Mouse (Mus musculus) myocyte (in vitro differentiated cells): ENCODE results near the gene Syt13. TPM values are rescaled to one million over a fixed set of nuclear protein-coding genes. Genes with fewer than 3 reads are reported as not detected.
A peak's percentile ranks its signal among the peaks of the same experiment; 100 is the strongest.

Experiments
- H3K27me3 ChIP-seq: one replicate; pipeline ENCODE4 v1.6.1; 2011; ENCODE audit not compliant: control insufficient read depth, insufficient read depth, insufficient read length
- H3K36me3 ChIP-seq: one replicate; pipeline ENCODE4 v1.6.1; 2011; ENCODE audit not compliant: control insufficient read depth, insufficient read depth
- H3K4me2 ChIP-seq: one replicate; pipeline ENCODE4 v1.6.1; 2011; ENCODE audit warnings: low read depth, control low read depth
- H3K4me3 ChIP-seq: one replicate; pipeline ENCODE4 v1.5.1; 2011; ENCODE audit warnings: mild to moderate bottlenecking, control low read depth, moderate library complexity
- H3K79me2 ChIP-seq: one replicate; pipeline ENCODE4 v1.6.1; 2011; ENCODE audit not compliant: control insufficient read depth, insufficient read depth
- H3ac ChIP-seq: one replicate; pipeline ENCODE4 v1.6.1; 2011; ENCODE audit not compliant: control insufficient read depth, insufficient read length
- CEBPB ChIP-seq: IDR thresholded peaks from 2 replicates; pipeline ENCODE4 v1.6.1; 2011; ENCODE audit warnings: mild to moderate bottlenecking, moderate library complexity; ENCODE audit not compliant: poor library complexity, insufficient read depth, severe bottlenecking
- E2F4 ChIP-seq: IDR thresholded peaks from one replicate; pipeline ENCODE4 v1.6.1; 2011; ENCODE audit warnings: mild to moderate bottlenecking, control low read depth, moderate library complexity; ENCODE audit not compliant: insufficient read depth
- MAX ChIP-seq: IDR thresholded peaks from one replicate; pipeline ENCODE4 v1.6.1; 2011; ENCODE audit warnings: low read depth, mild to moderate bottlenecking, control low read depth
- MYOD1 ChIP-seq, 3 experiments: IDR thresholded peaks; one replicate each; pipeline ENCODE4 v1.6.1; 2011; ENCODE audit warnings: control low read depth in 2 of 3, low read depth in 2 of 3, mild to moderate bottlenecking in 2 of 3, moderate library complexity in 1 of 3; ENCODE audit not compliant: insufficient read length in 2 of 3, control insufficient read depth in 1 of 3
- MYOG ChIP-seq, 3 experiments: IDR thresholded peaks; one replicate each; pipeline ENCODE4 v1.6.1; 2011; ENCODE audit warnings: control low read depth in 2 of 3, low read depth in 2 of 3, mild to moderate bottlenecking in 2 of 3; ENCODE audit not compliant: insufficient read length in 2 of 3, control insufficient read depth in 1 of 3, insufficient read depth in 1 of 3
- POLR2A ChIP-seq: IDR thresholded peaks from one replicate; pipeline ENCODE4 v1.6.1; 2011; ENCODE audit warnings: low read depth, mild to moderate bottlenecking, control low read depth, moderate library complexity; ENCODE audit not compliant: insufficient read length
- POLR2AphosphoS2 ChIP-seq: IDR thresholded peaks from one replicate; pipeline ENCODE4 v1.6.1; 2011; ENCODE audit warnings: low read depth, control low read depth; ENCODE audit not compliant: insufficient read length
- REST ChIP-seq: IDR thresholded peaks from one replicate; pipeline ENCODE4 v1.6.1; 2011; ENCODE audit warnings: mild to moderate bottlenecking, control low read depth, moderate library complexity; ENCODE audit not compliant: insufficient read depth, insufficient read length
- SRF ChIP-seq: IDR thresholded peaks from one replicate; pipeline ENCODE4 v1.6.1; 2011; ENCODE audit warnings: low read depth; ENCODE audit not compliant: control insufficient read depth, insufficient read length
- TCF12 ChIP-seq: IDR thresholded peaks from one replicate; pipeline ENCODE4 v1.6.1; 2011; ENCODE audit warnings: mild to moderate bottlenecking, control low read depth; ENCODE audit not compliant: poor library complexity, insufficient read depth, severe bottlenecking
- TCF3 ChIP-seq: IDR thresholded peaks from one replicate; pipeline ENCODE4 v1.6.1; 2011; ENCODE audit warnings: low read depth, control low read depth; ENCODE audit not compliant: insufficient read length
- USF1 ChIP-seq: IDR thresholded peaks from one replicate; pipeline ENCODE4 v1.6.1; 2011; ENCODE audit warnings: low read depth, mild to moderate bottlenecking, control low read depth, moderate library complexity
- polyA plus RNA-seq: library from polyadenylated mRNA; unstranded; fragments of >200 nt; fragmentation: generic; extraction: Trizol; gene quantifications from one replicate; pipeline ENCODE4 v1.2.1, GENCODE M21; 2012; ENCODE audit warnings: missing spikeins

Syt13 gene
- polyA plus RNA-seq, 1 experiment = 49.7 TPM

DNA sequence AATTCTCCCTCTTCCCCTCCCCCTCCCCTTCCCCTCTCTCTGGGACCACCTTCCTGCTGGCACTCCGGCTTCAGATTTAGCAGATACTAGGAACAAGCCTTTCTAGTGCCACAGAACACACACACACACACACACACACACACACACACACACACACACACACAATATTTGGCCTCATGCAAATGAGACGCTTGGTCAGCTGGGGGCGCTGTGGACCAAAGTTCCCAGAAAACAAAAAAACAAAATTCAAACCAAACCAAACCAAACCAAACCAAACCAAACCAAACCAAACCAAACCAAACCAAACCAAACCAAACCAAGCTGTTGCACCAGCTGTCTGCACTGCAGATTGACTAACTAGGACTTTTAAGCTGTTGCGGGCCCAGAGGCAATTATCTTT is 4.5 kb upstream of the Syt13 start:
- Histone ChIP-seq H3ac (no peak overlapping the region), H3K79me2 (no peaks in the 10 kb centered on the region), H3K4me3 (no peak overlapping the region), H3K27me3 (no peaks in the 10 kb centered on the region), H3K4me2 (no peak overlapping the region), H3K36me3 (no peaks in the 10 kb centered on the region)
- TF ChIP-seq REST (no peak), USF1 (no peak), TCF12 (no peak), MAX (no peak), SRF (no peak), TCF3 (no peak), MYOD1 (IDR thresholded peaks at IDR 0.05; ENCODE audit: control insufficient read depth in 1 of 3, insufficient read length in 2 of 3, low read depth in 2 of 3) (no peak), POLR2A (no peak), CEBPB (no peak), E2F4 (no peak), POLR2AphosphoS2 (no peak), MYOG (IDR thresholded peaks at IDR 0.05; ENCODE audit: control insufficient read depth in 1 of 3, insufficient read depth in 1 of 3, insufficient read length in 2 of 3, low read depth in 2 of 3) (no peak)

GRCm38 (mm10) chr2:92912312-92912711 is 2.6 kb upstream of the Syt13 start:
- H3K4me3 ChIP-seq = no peak overlapping the region
- H3ac ChIP-seq = no peak overlapping the region
- peaks cover 17% of the 10 kb centered on the region for H3K79me2 ChIP-seq
- H3K27me3 ChIP-seq = no peaks in the 10 kb centered on the region
- no peak overlapping the region for H3K4me2 ChIP-seq
- TF ChIP-seq POLR2A = no peak
- TF ChIP-seq MYOD1 (IDR thresholded peaks at IDR 0.05; ENCODE audit: control insufficient read depth in 1 of 3, insufficient read length in 2 of 3, low read depth in 2 of 3) = peak in 1 of 3 experiments; percentile 20
- no peaks in the 10 kb centered on the region for H3K36me3 ChIP-seq

DNA sequence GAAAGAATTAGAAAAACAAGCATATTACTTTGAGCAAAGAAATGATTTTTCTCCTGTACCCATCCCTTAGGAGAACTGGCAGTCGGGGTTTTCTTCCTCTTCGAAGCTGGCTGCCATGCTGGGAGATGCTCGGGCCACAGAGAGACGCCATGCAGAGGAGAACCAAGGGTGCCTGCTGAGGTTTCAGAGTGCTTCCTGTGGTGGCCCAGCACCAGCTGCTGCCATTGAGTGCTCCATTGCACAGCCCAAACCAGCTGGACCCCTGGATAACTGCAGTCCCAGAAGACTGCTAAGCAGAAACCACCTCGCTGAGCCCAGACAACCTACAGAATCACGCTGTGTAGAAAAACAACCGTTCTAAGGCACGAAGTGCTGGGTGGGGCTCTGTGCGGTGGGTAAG is 1.6 kb upstream of the Syt13 start:
- Histone ChIP-seq H3K27me3 (no peaks in the 10 kb centered on the region), H3ac (no peak overlapping the region), H3K4me2 (no peak overlapping the region), H3K79me2 (peaks cover 25% of the 10 kb centered on the region), H3K4me3 (no peak overlapping the region), H3K36me3 (no peaks in the 10 kb centered on the region)
- TF ChIP-seq USF1 (no peak), POLR2A (no peak), REST (no peak), CEBPB (no peak), SRF (no peak), POLR2AphosphoS2 (no peak), MYOD1 (IDR thresholded peaks at IDR 0.05; ENCODE audit: control insufficient read depth in 1 of 3, insufficient read length in 2 of 3, low read depth in 2 of 3) (no peak), MYOG (IDR thresholded peaks at IDR 0.05; ENCODE audit: control insufficient read depth in 1 of 3, insufficient read depth in 1 of 3, insufficient read length in 2 of 3, low read depth in 2 of 3) (no peak), TCF12 (no peak), TCF3 (no peak), E2F4 (no peak), MAX (no peak)

GRCm38 (mm10) chr2:92915659-92916631 is 1.0 kb downstream of the Syt13 start:
- peak overlapping the region; percentile 65 for H3K4me2 ChIP-seq
- peaks cover 50% of the 10 kb centered on the region for H3K79me2 ChIP-seq
- peak in 2 of 3 experiments; percentile 45 to 78 for TF ChIP-seq MYOG (IDR thresholded peaks at IDR 0.05; ENCODE audit: control insufficient read depth in 1 of 3, insufficient read depth in 1 of 3, insufficient read length in 2 of 3, low read depth in 2 of 3)
- peak in 2 of 3 experiments; percentile 29 to 75 for TF ChIP-seq MYOD1 (IDR thresholded peaks at IDR 0.05; ENCODE audit: control insufficient read depth in 1 of 3, insufficient read length in 2 of 3, low read depth in 2 of 3)
- no peak for TF ChIP-seq TCF3
- TF ChIP-seq SRF = no peak
- TF ChIP-seq POLR2A = peak; percentile 28
- TF ChIP-seq POLR2AphosphoS2 = no peak
- no peak for TF ChIP-seq MAX
- peaks cover 12% of the 10 kb centered on the region for H3K36me3 ChIP-seq
- peak overlapping the region; percentile 55 for H3K4me3 ChIP-seq
- no peaks in the 10 kb centered on the region for H3K27me3 ChIP-seq
- H3ac ChIP-seq = no peak overlapping the region
